Mouse (Mus musculus) regulatory T cell (primary cell): ENCODE data around the gene Itpk1.

ENCODE experiments used
- in situ Hi-C: fragments of 300-600 bp; cut with MboI, MseI; formaldehyde crosslinking; loops from one replicate; pipeline ENCODE4 v1.15.1; 2025; ENCODE audit warnings: high pct_unique_total_duplicates

The Itpk1 gene

GRCm38 (mm10) chr12:102695369-102696239 is 9.1 kb downstream of the Itpk1 start:
- in situ Hi-C loops = loop anchor here (25.0 kb wide), 1 partner anchor 1683 kb away; no protein-coding TSS in a partner anchor

DNA sequence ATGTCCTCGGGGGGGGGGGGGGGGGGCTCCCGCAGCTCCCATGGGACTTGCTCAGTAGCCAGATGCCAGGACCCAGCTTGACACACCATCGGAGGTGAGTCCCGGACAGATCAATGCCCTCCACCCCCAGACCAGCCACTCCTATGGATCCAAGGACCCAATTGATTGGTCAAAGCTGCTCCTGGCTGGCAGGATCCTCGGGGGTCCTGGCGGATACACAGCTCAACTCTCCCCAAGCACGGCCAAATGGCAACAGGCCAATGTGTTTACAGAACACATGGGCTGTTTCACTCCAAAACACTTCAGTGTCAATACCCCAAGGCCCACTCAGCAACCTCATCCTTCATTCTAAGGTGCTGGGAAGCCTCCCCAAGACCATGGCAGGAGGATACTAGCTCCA is 13.0 kb downstream of the Itpk1 start:
- in situ Hi-C loops = loop anchor here (25.0 kb wide), 1 partner anchor 1679 kb away; no protein-coding TSS in a partner anchor

- in situ Hi-C loops = loop anchor here (25.0 kb wide), 1 partner anchor 1679 kb away; no protein-coding TSS in a partner anchor
Measured at GRCm38 (mm10) chr12:102691180-102691579, 13.6 kb downstream of the Itpk1 start.

DNA sequence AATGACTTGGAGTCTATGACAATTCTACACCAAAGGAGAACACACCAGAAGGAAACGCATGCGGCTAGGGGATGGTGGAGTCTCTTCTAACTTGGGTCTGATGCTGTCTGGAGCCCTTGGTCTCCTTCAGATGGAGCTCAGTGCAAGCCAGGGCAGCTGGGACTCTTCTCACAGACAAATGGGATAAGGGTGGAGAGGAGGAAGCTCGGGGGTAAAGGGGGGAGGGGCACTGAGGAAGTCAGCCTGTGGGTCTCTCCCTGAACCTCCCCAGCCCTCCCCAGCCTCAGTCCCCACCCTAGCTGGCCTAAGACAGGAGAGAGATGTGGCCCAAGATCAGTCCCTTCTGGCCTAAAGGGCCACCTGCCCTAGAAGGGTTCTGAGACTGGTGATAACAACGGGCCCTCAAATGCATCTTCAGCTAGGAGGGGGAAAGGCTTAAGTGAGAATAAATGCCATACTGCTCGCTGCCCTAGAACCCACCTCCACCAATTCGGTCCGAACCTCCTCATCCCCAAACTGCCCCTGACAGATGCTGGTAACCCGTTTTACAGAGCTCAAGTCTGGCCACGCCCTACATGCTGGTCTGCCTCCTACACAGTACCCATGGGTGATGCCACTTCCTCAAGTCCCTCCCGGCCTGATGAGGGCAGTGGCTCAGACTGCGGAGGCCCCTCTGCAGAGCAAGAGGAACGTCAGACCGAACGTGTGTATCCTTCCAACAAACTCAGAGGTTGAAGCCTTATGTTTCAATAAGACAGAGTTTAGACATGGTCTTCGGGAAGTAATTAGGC is 14.8 kb downstream of the Itpk1 start:
- in situ Hi-C loops = loop anchor here (25.0 kb wide), 1 partner anchor 1678 kb away; no protein-coding TSS in a partner anchor

DNA sequence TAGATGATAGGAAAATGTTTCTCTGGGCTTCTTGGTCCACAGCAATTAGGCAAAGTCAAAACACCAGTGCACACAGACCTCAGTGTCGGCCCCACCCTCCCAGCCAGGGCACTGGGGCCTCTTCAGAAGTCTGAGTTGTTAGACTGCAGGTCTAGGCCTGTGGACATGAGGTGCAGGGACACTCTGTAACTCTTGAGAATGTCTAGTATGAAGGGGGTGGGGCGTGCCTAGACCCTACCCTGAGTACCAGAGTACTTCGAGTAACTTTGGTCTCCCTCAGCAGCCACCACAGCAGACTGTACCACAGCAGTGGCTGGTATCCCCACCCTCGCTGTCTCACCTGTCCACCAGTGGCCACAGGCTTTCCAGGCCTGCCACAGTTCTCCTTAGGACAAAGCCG is 18.4 kb downstream of the Itpk1 start:
- in situ Hi-C loops = loop anchor here (25.0 kb wide), 1 partner anchor 1674 kb away; no protein-coding TSS in a partner anchor

- in situ Hi-C loops = loop anchor here (25.0 kb wide), 1 partner anchor 1673 kb away; no protein-coding TSS in a partner anchor
Measured at GRCm38 (mm10) chr12:102685523-102685931, 19.2 kb downstream of the Itpk1 start.

DNA sequence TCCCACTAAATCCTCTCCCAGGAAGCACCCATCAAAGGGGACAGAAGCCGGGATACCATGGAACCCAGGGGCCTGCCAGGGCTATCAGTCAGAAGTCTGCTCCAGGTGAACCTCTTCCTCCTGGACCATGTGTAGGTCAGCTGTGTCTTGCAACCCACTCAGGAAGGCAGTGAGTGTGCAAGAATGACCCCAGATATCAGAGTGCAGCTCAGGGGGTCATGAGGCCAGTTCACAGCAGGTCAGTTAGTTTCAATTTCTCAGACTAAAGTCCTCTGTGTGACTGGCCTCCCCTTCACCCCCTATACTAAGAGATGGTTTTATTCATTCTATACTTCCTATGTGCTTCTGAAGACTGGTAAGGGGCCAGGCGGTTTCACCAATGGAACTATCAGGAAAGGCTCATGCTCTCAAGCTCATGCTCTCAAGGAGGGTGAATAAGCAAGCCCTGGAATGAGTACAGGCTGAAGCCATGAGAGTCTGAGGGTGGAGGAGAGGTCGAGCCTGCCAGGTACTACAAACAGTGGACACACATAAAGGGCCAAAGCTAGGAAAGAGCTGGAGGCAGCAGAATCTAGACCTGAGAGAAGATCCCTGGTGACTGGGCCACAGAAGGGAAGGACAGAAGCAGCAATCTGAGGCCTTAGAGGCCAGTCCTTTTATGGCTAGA is 19.9 kb downstream of the Itpk1 start:
- in situ Hi-C loops = loop anchor here (25.0 kb wide), 1 partner anchor 1673 kb away; no protein-coding TSS in a partner anchor

GRCm38 (mm10) chr12:102683979-102684378 is 20.8 kb downstream of the Itpk1 start:
- in situ Hi-C loops = loop anchor here (25.0 kb wide), 1 partner anchor 1672 kb away; no protein-coding TSS in a partner anchor

DNA sequence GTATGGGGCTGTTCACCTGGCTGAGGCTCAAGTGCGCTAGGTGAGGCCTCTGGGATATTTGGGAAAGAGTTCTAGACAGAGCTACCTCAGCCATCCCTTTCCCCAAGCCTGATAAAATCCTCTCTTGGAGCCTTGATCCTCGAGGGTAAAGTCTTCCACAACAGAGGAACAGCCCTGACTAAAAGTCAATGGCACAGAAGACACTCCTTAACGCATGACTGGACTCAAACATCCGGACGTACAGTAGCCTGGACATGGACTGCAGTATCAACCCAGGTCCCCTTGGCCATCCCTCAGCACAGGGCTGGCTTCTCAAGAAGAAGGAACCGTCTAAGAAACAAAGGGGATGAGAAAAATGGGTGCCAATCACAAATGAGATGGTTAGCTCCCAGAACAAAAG is 21.3 kb downstream of the Itpk1 start:
- in situ Hi-C loops = loop anchor here (25.0 kb wide), 1 partner anchor 1671 kb away; no protein-coding TSS in a partner anchor

DNA sequence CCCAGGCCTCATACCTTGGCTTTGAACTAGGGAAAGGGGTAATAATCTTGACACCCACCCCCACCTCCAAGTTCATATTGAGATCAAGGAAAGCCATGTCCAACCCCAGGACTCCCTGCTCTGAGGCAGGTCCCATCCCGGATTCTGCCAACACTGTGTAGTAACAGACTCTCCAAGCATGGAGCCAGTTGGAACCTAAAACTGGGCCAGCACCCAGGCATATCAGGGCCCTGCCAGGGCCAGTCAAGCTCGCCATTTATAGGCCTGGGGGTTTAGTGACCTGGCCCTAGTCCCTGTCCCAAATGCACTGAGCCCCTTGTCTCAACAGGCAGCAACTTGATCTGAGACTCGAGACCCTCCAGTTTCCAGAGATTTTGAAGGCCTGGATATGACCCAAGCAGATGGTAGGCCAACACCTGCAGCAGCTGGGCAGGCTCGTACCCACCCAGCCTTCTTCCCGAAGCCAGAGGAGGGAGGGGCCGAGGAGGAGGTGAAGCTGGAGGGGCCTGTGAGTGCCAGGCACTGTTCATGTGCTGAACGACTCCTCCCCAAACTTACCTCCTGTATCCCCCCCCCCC is 21.9 kb downstream of the Itpk1 start:
- in situ Hi-C loops = loop anchor here (25.0 kb wide), 1 partner anchor 1671 kb away; no protein-coding TSS in a partner anchor

DNA sequence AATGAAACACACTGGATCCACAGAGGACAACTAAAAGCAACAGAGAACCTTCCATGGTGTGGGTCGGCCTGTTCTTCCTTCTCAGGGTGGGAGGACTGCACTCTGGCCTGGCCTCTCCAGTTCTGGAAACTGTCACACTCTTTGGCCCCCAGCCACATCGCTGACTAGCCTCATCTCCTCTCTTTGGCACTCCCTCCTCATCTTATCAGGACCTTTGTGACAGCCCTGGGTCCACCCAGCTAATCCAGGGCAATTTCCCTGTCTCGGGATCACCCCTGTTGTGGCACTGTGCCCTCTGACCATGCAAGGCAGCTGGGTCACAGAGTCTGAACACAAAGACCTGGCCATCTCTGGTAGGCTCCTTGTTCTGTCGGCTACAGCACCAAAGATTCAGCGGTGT is 22.6 kb downstream of the Itpk1 start:
- in situ Hi-C loops = loop anchor here (25.0 kb wide), 1 partner anchor 1670 kb away; no protein-coding TSS in a partner anchor

GRCm38 (mm10) chr12:102681590-102681989 is 23.1 kb downstream of the Itpk1 start:
- in situ Hi-C loops = loop anchor here (25.0 kb wide), 1 partner anchor 1669 kb away; no protein-coding TSS in a partner anchor

DNA sequence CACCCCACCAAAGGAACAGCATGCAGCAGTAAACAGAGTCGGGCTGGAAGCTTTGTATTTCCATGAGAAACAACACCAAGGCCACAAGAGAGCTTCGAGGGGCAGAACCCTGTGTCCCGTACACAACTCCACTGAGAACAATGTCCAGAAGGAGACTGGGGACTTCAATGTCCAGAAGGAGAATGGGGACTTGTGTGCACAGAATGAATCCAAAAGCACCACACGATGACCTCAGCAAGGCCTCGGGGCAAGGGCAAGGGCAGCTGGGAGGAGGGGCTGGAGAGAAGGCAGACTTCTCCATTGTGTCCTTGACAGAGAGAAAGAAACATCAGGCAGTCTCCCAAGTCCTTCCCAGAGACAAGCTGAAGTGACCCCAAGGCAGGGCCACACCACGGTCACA is 25.9 kb downstream of the Itpk1 start:
- in situ Hi-C loops = loop anchor here (5.0 to 25.0 kb wide), 2 partner anchors 48 to 1667 kb away; no protein-coding TSS in a partner anchor

DNA sequence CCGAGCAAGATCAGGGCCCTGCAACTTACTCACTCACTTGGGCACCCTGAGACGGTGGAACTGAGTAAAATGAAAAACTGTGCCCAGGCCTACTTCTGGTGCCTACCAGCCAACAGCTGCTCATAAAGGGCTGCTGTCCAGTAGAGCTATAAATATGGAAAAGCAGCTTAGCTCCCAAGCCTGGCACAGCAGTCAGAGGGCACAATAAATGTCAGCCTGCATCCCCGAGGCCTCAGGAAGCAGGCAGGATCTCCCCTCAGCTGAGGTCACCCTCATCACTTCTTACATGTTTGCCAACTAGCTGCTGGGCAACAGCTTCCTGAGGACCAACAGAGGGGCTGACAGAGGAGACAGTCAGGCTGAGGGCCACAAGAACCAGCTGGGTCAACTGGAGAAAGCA is 27.6 kb downstream of the Itpk1 start:
- in situ Hi-C loops = loop anchor here (5.0 to 25.0 kb wide), 2 partner anchors 50 to 1665 kb away; no protein-coding TSS in a partner anchor

GRCm38 (mm10) chr12:102674556-102674955 is 30.2 kb downstream of the Itpk1 start:
- in situ Hi-C loops = loop anchor here (25.0 kb wide), 1 partner anchor 663 kb away; no protein-coding TSS in a partner anchor

- in situ Hi-C loops = loop anchor here (25.0 kb wide), 1 partner anchor 663 kb away; no protein-coding TSS in a partner anchor
Measured at GRCm38 (mm10) chr12:102674123-102674522, 30.6 kb downstream of the Itpk1 start.

GRCm38 (mm10) chr12:102672857-102673839 is 31.6 kb downstream of the Itpk1 start:
- in situ Hi-C loops = loop anchor here (25.0 kb wide), 1 partner anchor 664 kb away; no protein-coding TSS in a partner anchor

DNA sequence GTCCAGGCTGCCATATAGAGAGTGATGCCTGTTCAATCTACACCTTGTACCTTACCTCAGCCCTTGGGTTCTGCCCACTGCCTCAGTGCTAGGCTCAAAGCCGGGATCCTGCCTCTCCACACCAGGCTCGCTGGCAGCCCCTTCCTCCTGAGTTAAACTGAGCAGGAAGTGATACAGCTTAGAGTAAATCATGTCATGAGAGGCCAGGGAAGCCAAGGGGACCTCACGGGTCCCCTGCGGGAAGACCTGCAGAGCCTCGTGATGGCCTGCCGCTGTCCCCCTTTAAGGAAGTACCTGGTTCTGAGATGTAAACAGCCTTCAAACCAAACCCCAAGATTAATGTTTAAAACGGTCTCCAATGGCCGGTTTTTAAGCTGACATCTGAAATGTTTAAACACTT is 32.6 kb downstream of the Itpk1 start:
- in situ Hi-C loops = loop anchor here (25.0 kb wide), 1 partner anchor 665 kb away; no protein-coding TSS in a partner anchor

GRCm38 (mm10) chr12:102670848-102671247 is 33.9 kb downstream of the Itpk1 start:
- in situ Hi-C loops = loop anchor here (25.0 kb wide), 1 partner anchor 666 kb away; no protein-coding TSS in a partner anchor
